Mouse (Mus musculus): Measurements from ENCODE around the gene Gal3st2. TPM values are rescaled to one million over a fixed set of nuclear protein-coding genes. Genes with fewer than 3 reads are reported as not detected.
"Not testable (repeated sequence)": the region's sequence is repeated elsewhere in the genome, so short reads cannot be mapped to it uniquely, and the experiment has no call there.

Gene Gal3st2
- polyA plus RNA-seq, 1 experiment from 2014 or later = not detected

DNA sequence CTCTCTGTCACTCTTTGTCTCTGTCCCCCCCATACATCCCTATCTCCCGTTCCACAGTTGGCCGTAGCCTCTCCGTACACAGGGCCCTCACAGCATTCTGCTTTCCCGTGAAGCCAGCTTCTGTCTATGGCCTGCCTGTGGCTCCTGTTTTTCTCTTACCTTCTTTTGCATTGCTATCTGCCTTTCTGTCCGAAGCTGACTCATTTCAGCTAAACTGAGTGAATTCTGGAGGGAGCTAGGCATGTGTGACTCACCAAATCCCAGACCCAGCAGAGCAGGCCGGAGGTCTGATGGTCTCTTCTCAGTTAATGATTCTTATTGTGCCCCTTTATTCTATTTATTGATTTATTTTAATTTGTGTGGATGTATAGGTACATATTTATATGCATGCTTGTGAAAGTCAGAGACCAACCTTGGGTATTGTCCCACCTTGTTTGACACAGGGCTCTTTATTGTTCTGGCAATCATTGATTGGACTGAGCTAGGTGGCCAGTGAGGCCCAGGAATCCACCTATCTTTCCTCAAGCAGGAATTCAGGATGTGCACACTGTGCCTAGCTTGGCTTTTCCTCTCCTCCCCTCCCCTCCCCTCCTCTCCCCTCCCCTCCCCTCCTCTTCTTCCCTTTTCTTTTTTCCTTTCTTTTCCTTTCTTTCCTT is 25.1 kb upstream of the Gal3st2 start:
- Histone ChIP-seq H3K9me3 (no peaks in the 10 kb centered on the region), H3K27ac (no peak overlapping the region), H3K27me3 (ENCODE audit: insufficient read depth, poor library complexity, severe bottlenecking) (no peaks in the 10 kb centered on the region), H3K4me1 (replicated peaks) (no peaks in the 10 kb centered on the region), H3K36me3 (peaks cover 35% of the 10 kb centered on the region), H3K4me3 (no peak overlapping the region)
- 91% methylated on average over 6 of the region's 6 CpGs for WGBS
- no peak for DNase-seq (ENCODE audit: low spot score)

GRCm38 (mm10) chr1:93836532-93836913 is 24.6 kb upstream of the Gal3st2 start:
- 90% methylated on average over 2 of the region's 2 CpGs for WGBS
- Histone ChIP-seq H3K9me3 (no peaks in the 10 kb centered on the region), H3K4me1 (replicated peaks) (no peaks in the 10 kb centered on the region), H3K4me3 (no peak overlapping the region), H3K36me3 (peaks cover 35% of the 10 kb centered on the region), H3K27me3 (ENCODE audit: insufficient read depth, poor library complexity, severe bottlenecking) (no peaks in the 10 kb centered on the region), H3K27ac (no peak overlapping the region)
- DNase-seq (ENCODE audit: low spot score) = no peak

- Histone ChIP-seq H3K36me3 (peaks cover 35% of the 10 kb centered on the region), H3K9me3 (no peaks in the 10 kb centered on the region), H3K27me3 (ENCODE audit: insufficient read depth, poor library complexity, severe bottlenecking) (no peaks in the 10 kb centered on the region), H3K4me1 (replicated peaks) (no peaks in the 10 kb centered on the region), H3K27ac (no peak overlapping the region), H3K4me3 (no peak overlapping the region)
- WGBS = 94% methylated on average over 8 of the region's 8 CpGs
- no peak for DNase-seq (ENCODE audit: low spot score)
These were observed 23.8 kb upstream of the Gal3st2 start for GRCm38 (mm10) chr1:93837335-93837734.

DNA sequence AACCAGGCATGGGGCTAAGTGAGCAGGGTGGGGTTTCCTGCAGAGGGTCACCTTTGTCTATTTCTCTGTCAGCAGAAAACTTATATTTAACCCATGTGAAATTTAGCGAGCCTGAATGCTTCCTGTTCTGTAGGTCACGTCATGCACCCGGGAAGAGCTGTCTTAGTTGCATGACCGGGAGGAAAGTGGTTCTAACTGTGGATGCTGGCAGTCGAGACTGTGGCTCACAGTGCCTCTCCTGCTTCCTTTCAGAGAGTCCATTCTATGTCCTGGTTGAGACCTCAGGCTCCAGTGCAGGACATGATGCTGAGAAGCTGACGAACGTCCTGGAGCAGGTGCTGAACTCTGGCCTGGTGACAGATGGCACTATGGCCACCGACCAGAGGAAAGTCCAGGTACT is 22.5 kb upstream of the Gal3st2 start:
- H3K9me3 ChIP-seq; H3K4me1 ChIP-seq (replicated peaks); H3K27me3 ChIP-seq (ENCODE audit: insufficient read depth, poor library complexity, severe bottlenecking); DNase-seq (ENCODE audit: low spot score); H3K4me3 ChIP-seq; H3K27ac ChIP-seq: not testable (repeated sequence)
- peaks cover 35% of the 10 kb centered on the region for H3K36me3 ChIP-seq
- 89% methylated on average over 8 of the region's 8 CpGs for WGBS

DNA sequence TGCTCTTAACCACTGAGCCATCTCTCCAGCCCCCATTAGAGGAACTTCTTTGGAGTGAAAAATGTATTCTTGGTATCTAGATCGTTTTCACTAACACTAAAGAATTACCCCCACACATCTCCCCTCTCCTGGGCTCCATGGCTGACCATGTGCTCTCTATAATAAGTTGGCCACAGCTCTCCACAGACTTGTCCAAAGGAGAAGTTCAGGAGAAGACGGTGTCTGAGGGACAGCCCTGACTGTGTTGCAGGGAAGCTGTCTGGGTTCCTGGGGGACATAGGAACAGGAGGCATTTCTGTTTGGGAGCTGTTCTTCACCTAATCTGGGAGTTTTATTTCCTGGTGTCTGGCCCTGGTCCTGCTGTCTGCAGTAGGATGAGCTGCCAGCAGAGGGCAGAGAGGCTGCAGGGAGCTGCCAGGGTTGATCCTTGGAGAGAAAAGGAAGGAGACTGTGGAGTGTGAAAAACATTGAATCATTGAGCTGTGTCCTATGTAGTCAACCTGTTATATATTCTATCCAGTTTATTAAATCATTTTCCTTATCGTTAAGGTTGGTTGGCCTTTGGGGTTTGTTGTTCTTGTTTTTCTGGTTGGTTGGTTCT is 15.2 kb upstream of the Gal3st2 start:
- H3K27me3 ChIP-seq (ENCODE audit: insufficient read depth, poor library complexity, severe bottlenecking); H3K36me3 ChIP-seq; H3K4me3 ChIP-seq; H3K9me3 ChIP-seq; DNase-seq (ENCODE audit: low spot score); H3K4me1 ChIP-seq (replicated peaks); H3K27ac ChIP-seq: not testable (repeated sequence)
- WGBS = 86% methylated on average over 2 of the region's 3 CpGs

DNA sequence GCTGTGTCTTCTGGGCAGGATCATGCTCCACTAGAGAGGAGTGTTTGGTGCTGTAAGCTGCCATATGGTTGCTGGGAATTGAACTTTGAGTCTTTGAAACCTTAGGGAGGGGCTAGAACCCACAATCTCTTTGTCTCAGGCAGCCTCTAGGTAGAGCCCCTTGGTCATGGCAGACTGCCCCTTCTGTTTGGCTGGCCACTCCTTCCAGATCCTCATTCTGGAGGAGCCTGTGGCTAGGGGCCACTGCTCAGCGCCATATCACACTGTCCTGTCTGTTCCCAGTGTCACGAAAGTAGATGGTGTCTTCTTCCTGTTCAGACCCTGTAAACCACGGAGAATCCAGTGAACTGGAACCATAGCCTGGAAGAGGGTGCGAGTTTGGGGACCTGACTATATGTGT is 5.3 kb upstream of the Gal3st2 start:
- not testable (repeated sequence) for H3K4me3 ChIP-seq; DNase-seq (ENCODE audit: low spot score); H3K27ac ChIP-seq; H3K9me3 ChIP-seq; H3K36me3 ChIP-seq; H3K27me3 ChIP-seq (ENCODE audit: insufficient read depth, poor library complexity, severe bottlenecking); H3K4me1 ChIP-seq (replicated peaks)
- 82% methylated on average over 4 of the region's 4 CpGs for WGBS

DNA sequence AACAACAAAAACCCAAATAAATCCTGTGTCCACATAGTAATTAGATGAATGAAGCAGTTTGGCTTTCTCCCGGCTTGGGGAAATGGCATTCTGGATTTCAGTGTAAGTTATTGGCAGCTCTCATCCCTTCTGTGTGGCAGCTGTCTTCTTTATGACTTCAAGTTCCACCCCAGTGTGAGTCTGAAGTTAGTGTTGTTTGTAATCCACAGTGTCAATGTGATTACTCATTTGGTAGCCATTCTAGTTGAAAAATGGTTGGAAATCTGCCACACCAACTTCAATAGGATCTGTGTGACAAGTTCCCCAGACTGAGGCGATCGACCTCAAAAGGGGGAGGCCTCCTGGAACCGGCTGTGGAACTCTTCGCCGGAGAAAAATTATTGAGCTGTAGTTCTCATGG is 3.7 kb upstream of the Gal3st2 start:
- Histone ChIP-seq H3K36me3 (no peaks in the 10 kb centered on the region), H3K4me3 (no peak overlapping the region), H3K27ac (no peak overlapping the region), H3K9me3 (no peaks in the 10 kb centered on the region), H3K27me3 (ENCODE audit: insufficient read depth, poor library complexity, severe bottlenecking) (no peaks in the 10 kb centered on the region), H3K4me1 (replicated peaks) (no peaks in the 10 kb centered on the region)
- no peak for DNase-seq (ENCODE audit: low spot score)
- 89% methylated on average over 6 of the region's 6 CpGs for WGBS

DNA sequence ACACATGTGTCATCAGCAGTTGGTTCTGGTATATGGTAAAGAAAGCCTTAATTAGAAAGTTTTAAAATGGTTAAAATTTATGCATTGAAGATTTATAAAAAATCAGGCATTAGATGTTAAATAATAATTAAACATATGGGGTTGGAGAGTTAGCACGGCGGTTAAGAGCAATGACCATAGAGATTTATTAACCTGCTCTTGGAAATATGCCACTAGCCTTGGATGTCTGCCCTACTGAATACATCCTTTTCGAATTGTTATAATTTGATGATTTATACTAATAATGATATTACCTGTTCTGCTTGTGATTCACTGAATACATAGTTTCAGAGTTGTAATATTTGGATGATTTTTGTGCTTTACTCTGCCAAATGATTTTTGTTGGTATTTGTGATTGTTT is 3.1 kb upstream of the Gal3st2 start:
- Histone ChIP-seq H3K4me3 (no peak overlapping the region), H3K27ac (no peak overlapping the region), H3K36me3 (no peaks in the 10 kb centered on the region), H3K27me3 (ENCODE audit: insufficient read depth, poor library complexity, severe bottlenecking) (no peaks in the 10 kb centered on the region), H3K4me1 (replicated peaks) (no peaks in the 10 kb centered on the region), H3K9me3 (no peaks in the 10 kb centered on the region)
- DNase-seq (ENCODE audit: low spot score) = no peak
- 86% methylated on average over 3 of the region's 3 CpGs for WGBS

- no peaks in the 10 kb centered on the region for H3K4me1 ChIP-seq (replicated peaks)
- DNase-seq (ENCODE audit: low spot score) = no peak
- H3K27me3 ChIP-seq (ENCODE audit: insufficient read depth, poor library complexity, severe bottlenecking) = no peaks in the 10 kb centered on the region
These were observed 1.5 kb upstream of the Gal3st2 start for GRCm38 (mm10) chr1:93859619-93860018.

GRCm38 (mm10) chr1:93871594-93872105 is 10.5 kb downstream of the Gal3st2 start:
- not testable (repeated sequence) for DNase-seq (ENCODE audit: low spot score); H3K4me3 ChIP-seq; H3K27me3 ChIP-seq (ENCODE audit: insufficient read depth, poor library complexity, severe bottlenecking); H3K9me3 ChIP-seq; H3K4me1 ChIP-seq (replicated peaks); H3K27ac ChIP-seq; H3K36me3 ChIP-seq
- 69% methylated on average over 1 of the region's 1 CpGs for WGBS

More at GRCm38 (mm10) chr1:93859619-93860018, 1.5 kb upstream of the Gal3st2 start:
- H3K4me3 ChIP-seq = no peak overlapping the region
- H3K9me3 ChIP-seq = no peaks in the 10 kb centered on the region
- no peaks in the 10 kb centered on the region for H3K36me3 ChIP-seq
- H3K27ac ChIP-seq = no peak overlapping the region

DNA sequence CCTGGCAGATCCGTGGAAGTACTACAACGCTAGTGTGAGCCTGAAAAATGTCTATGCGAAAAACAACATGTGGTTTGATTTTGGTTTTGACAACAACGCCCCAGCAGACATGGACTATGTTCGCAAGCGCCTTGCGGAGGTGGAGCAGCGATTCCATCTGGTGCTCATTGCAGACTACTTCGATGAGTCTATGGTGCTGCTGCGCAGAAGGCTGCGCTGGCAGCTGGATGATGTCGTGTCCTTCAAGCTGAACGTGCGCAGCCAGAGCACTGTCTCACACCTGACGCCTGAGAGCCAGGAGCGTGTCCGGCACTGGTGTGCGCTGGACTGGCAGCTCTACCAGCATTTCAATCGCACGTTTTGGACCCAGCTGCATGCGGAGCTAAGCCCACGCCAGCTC is 13.3 kb downstream of the Gal3st2 start:
- 96% methylated on average over 18 of the region's 22 CpGs for WGBS
- not testable (repeated sequence) for DNase-seq (ENCODE audit: low spot score); H3K36me3 ChIP-seq; H3K4me3 ChIP-seq; H3K9me3 ChIP-seq; H3K27me3 ChIP-seq (ENCODE audit: insufficient read depth, poor library complexity, severe bottlenecking); H3K4me1 ChIP-seq (replicated peaks); H3K27ac ChIP-seq

DNA sequence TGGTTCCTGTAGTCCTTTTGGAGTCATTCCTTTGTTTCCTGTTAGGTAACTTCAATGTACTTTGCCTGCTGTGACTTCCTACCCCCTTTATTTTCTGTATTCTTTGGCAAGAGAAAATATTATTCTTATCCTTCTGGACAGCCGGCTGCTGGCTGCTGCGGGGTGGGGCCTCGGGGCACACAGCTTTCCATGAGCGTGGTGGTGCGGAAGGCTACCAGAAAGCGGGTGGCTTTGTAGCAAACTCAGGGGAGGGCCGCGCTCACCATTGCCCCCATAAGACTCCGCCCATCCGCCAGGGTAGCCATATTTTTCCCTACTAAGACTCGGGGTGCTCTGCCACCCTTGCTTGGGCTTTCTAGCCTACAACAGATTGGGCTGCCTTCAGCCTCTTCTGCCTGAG is 20.7 kb downstream of the Gal3st2 start:
- not testable (repeated sequence) for H3K36me3 ChIP-seq; H3K4me1 ChIP-seq (replicated peaks); H3K4me3 ChIP-seq; DNase-seq (ENCODE audit: low spot score); H3K27ac ChIP-seq; H3K9me3 ChIP-seq; H3K27me3 ChIP-seq (ENCODE audit: insufficient read depth, poor library complexity, severe bottlenecking)
- WGBS = no CpG with 5 or more reads among the region's 11 CpGs

DNA sequence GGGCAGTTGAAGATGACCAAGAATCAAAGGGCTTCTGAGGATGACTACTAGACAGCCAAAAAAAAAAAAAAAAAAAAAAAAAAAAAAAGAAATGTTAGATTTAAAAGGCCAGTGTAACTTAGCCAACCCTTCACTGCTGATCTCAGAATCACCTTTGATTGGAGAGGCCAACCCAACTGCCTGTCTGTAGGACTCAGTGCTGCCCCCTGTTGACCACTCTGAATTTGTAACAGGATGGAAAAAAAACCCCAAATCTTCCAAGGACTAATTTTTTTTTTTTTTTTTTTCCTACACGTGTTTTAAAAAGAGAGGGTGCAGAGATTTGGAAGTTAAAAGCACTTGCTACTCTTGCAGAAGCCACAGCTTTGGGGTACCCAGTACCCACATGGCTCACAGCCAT is 29.8 kb downstream of the Gal3st2 start:
- H3K9me3 ChIP-seq; H3K27me3 ChIP-seq (ENCODE audit: insufficient read depth, poor library complexity, severe bottlenecking); H3K27ac ChIP-seq; DNase-seq (ENCODE audit: low spot score); H3K36me3 ChIP-seq; H3K4me3 ChIP-seq; H3K4me1 ChIP-seq (replicated peaks): not testable (repeated sequence)
- 67% methylated on average over 1 of the region's 1 CpGs for WGBS

DNA sequence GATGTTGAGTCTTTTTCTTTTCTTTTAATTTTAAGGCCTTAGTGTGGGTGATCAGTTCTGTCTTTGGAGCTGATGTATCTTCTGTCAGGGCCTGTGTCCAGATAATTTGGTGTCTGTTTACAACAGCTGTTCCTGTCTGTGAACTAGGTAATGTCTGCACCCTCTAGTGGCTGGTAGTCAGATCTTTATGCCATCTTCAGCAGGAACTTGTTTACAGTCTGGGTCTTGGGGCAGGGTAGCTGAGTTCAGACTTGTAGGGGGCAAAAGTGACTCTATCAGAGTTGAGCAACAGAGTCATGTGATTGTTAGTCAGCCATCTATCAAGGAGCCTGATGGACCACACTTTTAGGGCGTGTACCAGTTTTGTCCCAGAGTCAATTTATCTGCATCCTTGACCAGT is 36.3 kb downstream of the Gal3st2 start:
- not testable (repeated sequence) for H3K4me3 ChIP-seq; H3K36me3 ChIP-seq; H3K9me3 ChIP-seq; H3K27me3 ChIP-seq (ENCODE audit: insufficient read depth, poor library complexity, severe bottlenecking); DNase-seq (ENCODE audit: low spot score); H3K27ac ChIP-seq; H3K4me1 ChIP-seq (replicated peaks)
- no CpG with 5 or more reads among the region's 1 CpGs for WGBS
